Mouse (Mus musculus) kidney, adult 2 months (tissue): ENCODE data around the gene Ass1.

Source experiments
- CTCF ChIP-seq: fragments of 200-500 bp; conservative IDR thresholded peaks from 2 replicates; pipeline ENCODE4 v1.5.1; 2011; ENCODE audit warnings: low read depth, mild to moderate bottlenecking, control low read depth, low read length, moderate library complexity, mixed read lengths; ENCODE audit not compliant: insufficient read depth, insufficient read length
- POLR2A ChIP-seq: fragments of 200-500 bp; IDR thresholded peaks from one replicate; pipeline ENCODE4 v1.6.1; 2011; ENCODE audit warnings: low read depth, low read length, control low read depth

GRCm38 (mm10) chr2:31453011-31453410 is 17.0 kb upstream of the Ass1 start:
- TF ChIP-seq POLR2A, result no peak
- TF ChIP-seq CTCF, result no peak
